Mouse (Mus musculus) ES-CJ7 (cell line): ENCODE data around the gene Vps4a.
A peak's percentile ranks its signal among the peaks of the same experiment; 100 is the strongest.
"Not testable (repeated sequence)": the region's sequence is repeated elsewhere in the genome, so short reads cannot be mapped to it uniquely, and the experiment has no call there.

ENCODE experiments used
- DNase-seq: peaks from one replicate; pipeline ENCODE4 v3.0.0; 2011; ENCODE audit warnings: low read depth, low spot score

Vps4a gene

DNA sequence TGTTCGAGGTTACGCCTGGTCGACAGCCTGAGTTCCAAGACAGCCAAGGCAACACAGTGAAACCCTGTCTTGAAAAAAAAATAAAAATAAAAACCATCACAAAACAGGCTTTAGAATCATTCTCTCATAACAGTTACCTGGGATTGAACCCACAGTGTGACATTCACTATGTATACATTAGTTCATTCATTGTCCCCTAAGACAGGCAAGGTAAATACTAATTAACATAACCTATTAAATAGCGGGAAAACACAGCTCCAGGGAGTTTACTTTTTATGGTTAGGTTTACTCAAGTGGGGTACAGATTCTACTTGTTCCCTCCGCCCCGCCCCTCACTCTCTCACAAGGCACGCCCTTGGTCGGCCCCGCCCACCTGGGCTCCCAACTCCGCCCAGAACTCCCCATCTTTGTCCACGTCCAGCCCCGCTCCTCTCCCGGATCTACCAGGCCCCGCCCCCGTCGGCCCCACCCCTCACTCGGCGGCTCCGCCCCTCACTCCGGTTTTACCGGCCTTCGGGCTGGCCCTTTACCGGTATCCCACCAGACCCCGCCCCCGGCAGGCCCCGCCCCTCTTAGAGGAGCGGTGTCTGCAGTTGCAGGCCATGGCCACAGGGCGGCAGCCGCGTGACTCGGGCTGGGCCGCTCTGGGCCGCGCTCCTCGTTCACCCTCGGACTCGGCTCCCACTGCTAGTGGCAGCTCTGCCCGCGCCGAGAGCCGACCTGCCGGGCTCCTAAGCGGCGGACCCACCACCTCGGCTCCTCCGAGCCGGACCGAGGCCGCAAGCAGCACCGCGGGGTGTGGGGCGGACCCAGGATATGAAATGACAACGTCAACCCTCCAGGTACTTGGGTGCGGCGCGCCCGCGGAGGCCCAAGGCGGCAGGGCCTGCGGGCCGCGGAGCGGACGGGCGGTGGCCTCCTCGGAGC is at the start of gene Vps4a:
Vps4a (plus strand) TSS at position 573 of the 927 bp plus-strand sequence.
- peak; percentile 99 for DNase-seq

- DNase-seq = no peak
These were observed 45.6 kb upstream of the Vps4a start for GRCm38 (mm10) chr8:106985404-106985821.

GRCm38 (mm10) chr8:106985951-106986350 is 45.1 kb upstream of the Vps4a start:
- no peak for DNase-seq

DNA sequence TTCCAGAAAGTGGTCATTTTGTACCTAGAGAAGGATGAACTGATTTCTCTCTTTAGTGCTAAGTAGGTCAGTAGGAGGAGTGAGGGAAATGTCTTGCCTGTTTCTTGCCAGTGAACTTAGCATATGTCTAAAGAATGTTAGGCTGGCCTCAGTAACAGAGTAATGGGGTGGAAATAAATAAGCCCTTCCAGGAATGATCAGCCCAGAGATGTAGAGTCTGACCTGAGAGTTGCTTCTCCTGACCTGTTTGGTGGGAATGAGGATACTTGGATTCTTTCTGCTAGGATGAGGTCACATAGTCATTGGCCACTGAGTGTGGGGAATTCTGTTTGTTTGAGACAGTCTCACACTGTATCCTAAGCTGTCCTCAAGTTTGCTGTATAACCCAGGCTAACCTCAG is 43.5 kb upstream of the Vps4a start:
- no peak for DNase-seq

DNA sequence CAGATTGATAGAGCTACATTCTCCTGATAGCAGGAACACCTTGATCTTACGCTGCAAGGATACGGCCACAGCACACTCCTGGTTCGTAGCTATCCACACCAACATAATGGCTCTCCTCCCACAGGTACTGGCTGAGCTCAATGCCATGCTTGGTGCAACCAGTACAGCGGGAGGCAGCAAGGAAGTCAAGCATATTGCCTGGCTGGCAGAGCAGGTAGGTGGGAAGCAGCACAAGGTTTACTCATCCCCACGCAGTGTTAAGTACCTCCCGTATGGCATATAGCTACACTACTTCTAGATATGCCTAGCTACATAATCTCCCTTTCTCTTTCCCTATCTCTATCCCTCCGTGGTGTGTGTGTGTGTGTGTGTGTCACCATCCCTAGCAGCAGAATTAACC is 39.6 kb upstream of the Vps4a start:
- no peak for DNase-seq

DNA sequence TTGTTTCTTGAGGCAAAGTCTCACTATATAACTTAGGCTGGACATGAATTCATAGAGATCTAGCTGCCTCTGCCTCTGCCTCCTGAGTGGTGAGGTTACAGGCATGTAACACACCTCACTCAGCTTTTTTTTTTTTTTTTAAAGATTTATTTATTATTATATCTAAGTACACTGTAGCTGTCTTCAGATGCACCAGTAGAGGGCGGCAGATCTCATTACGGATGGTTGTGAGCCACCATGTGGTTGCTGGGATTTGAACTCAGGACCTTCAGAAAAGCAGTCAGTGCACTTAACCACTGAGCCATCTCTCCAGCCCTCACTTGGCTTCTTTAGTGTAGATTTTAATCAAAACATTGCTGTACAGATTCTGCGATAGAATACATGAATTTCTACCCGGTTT is 34.7 kb upstream of the Vps4a start:
- DNase-seq = not testable (repeated sequence)

GRCm38 (mm10) chr8:106997416-106997815 is 33.6 kb upstream of the Vps4a start:
- DNase-seq = no peak

DNA sequence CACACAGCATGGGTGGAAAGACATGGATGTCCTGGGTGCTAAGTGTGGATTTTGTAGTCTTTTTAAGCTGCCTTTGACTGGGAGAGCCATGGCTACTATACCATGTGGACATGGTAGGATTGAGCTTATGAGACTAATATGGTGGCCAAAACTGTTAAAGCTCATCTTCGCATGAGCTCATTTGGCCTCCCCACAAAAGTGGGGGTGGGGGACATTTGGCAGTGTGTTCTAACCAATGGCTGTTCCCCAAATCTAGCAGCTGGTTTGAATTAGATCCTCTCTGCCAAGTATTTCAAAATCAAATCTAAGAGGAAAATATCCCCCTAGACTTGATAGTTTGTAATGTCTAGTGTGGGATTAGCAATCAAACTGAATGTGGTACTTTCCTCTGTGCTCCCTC is 32.0 kb upstream of the Vps4a start:
- no peak for DNase-seq

DNA sequence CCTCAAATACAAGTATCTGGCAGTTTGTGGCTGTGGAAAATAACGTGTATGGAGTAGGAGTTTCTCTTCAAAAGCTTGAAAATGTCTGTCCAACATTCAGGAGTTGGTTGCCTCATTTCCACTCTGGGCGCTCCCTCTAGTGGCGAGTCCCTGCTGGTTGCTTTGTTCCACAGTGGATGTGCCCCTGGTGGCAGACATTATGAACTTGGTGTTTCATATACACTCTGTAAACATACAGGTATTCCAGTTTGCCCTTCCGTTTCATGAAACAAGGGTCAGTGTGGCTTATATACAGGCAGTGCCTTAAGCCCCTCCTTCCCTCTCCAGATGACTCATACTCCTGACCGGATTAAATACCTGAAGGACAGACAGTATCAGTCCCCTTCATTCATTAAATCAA is 28.5 kb upstream of the Vps4a start:
- DNase-seq = peak; percentile 94

- no peak for DNase-seq
These were observed 23.2 kb upstream of the Vps4a start for GRCm38 (mm10) chr8:107007795-107008194.

DNA sequence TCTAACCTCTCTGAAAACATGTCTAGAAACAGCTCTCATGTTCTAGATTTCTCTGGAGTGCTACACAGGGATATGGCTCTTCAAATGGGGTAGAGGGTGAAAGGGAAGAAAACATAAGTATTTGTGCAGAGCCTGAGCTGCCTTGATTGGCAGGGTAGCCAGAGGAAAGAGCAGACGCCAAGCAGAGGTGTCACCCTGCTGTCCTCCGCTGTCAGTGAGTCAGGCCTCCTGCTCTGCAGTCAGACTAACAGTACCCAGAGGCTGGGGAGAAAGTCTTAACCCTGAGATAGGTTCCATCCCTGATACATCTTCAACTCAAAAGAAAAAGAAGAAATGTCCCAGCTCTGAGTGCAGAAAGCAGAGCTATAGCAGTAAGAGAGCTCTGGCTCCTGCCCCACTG is 18.4 kb upstream of the Vps4a start:
- DNase-seq = no peak

GRCm38 (mm10) chr8:107014915-107015314 is 16.1 kb upstream of the Vps4a start:
- no peak for DNase-seq

- no peak for DNase-seq
These were observed 7.5 kb upstream of the Vps4a start for GRCm38 (mm10) chr8:107023479-107023878.

DNA sequence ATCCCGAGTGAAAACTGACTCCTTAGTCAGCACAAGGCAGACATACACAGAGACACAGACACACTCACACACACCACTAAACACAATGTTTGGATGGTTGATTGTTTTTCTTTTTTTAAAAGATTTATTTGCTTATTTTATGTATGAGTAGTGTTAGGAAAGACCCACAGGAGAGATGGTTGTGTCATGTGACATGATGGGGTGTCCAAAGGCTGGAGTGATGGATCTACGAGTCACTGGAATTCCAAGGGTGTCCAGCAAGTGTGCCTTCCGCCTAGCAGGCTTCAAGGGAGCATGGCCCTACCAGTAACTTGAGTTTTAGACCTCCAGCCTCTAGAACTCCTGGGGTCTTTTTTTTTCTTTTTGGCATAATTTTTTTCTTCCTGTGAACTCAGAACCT is 1.7 kb upstream of the Vps4a start:
- DNase-seq = no peak

DNA sequence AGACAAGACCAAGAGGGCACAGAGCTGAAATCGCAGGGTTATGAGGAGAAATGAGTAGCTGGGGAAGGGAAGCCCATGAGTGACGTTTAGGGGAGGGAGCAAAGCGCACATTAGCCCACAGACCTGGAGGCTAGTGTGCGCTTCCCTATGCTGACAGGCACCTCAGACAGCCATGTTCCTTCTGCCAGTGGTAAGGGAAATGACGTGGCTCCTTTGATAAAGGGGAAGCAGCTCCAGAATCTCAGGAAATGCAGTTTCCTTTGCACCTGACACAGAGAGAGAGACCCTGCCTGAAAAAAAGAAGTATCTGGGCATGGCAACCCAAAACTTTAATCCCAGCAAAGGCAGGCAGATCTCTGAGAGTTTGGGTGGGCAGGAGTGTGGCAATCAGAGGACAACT is 964 bp upstream of the Vps4a start:
- no peak for DNase-seq

- DNase-seq = no peak
These were observed 612 bp downstream of the Vps4a start for GRCm38 (mm10) chr8:107031577-107032090.

- DNase-seq = not testable (repeated sequence)
These were observed 2.6 kb downstream of the Vps4a start for GRCm38 (mm10) chr8:107033609-107034008.

DNA sequence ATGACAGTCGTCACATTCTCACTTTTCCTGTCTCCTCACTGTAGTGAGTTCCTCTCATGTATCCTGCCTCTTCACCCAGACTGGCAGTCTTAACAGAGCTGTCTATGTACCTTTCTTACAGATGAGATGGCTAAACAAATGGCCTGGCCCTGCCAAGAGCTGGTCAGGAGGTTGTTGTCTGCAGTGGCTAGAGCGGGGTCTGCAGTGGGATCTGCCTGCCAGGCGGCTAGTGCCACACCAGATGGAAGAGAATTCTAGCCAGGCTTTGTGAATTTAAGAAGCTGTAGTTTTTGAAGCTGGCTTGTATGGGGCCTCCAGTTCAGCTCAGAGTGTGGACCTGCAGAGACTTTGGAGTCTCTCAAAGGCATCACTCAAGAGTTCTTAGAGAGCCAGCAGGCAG is 4.6 kb downstream of the Vps4a start:
- DNase-seq = no peak

- no peak for DNase-seq
These were observed 5.6 kb downstream of the Vps4a start for GRCm38 (mm10) chr8:107036626-107037025.

- no peak for DNase-seq
These were observed 9.6 kb downstream of the Vps4a start for GRCm38 (mm10) chr8:107040632-107041031.

- no peak for DNase-seq
These were observed 14.5 kb downstream of the Vps4a start for GRCm38 (mm10) chr8:107045478-107045877.

GRCm38 (mm10) chr8:107046976-107047375 is 16.0 kb downstream of the Vps4a start:
- no peak for DNase-seq
